Mouse (Mus musculus): Measurements from ENCODE around the gene Dnm2. TPM values are rescaled to one million over a fixed set of nuclear protein-coding genes. Genes with fewer than 3 reads are reported as not detected.
"Not testable (repeated sequence)": the region's sequence is repeated elsewhere in the genome, so short reads cannot be mapped to it uniquely, and the experiment has no call there.

Dnm2 gene
- polyA plus RNA-seq, 1 experiment from 2014 or later = 60.6 TPM

- H3K4me1 ChIP-seq (ENCODE audit: control insufficient read depth, insufficient read depth, low read length) = no peaks in the 10 kb centered on the region
- H3K36me3 ChIP-seq (ENCODE audit: control insufficient read depth, insufficient read depth, low read length) = no peaks in the 10 kb centered on the region
- no peak overlapping the region for H3K4me3 ChIP-seq (ENCODE audit: low read depth, low read length)
- H3K4me2 ChIP-seq = no peak overlapping the region
- H3K27ac ChIP-seq (ENCODE audit: low read depth, low read length) = no peak overlapping the region
- DNase-seq (ENCODE audit: low spot score, missing footprints) (no peak), ATAC-seq (ENCODE audit: low FRiP score) (no peak)
- no peak overlapping the region for H3K9ac ChIP-seq (ENCODE audit: low read length)
- WGBS = 81% methylated on average over 10 of the region's 10 CpGs
- H3K27me3 ChIP-seq (ENCODE audit: control insufficient read depth, insufficient read depth, low read length) = no peaks in the 10 kb centered on the region
- no peaks in the 10 kb centered on the region for H3K9me3 ChIP-seq (ENCODE audit: control insufficient read depth, low read length)
These were observed 32.4 kb downstream of the Dnm2 start for GRCm38 (mm10) chr9:21456930-21457634.

- H3K4me2 ChIP-seq = no peak overlapping the region
- WGBS = 92% methylated on average over 3 of the region's 3 CpGs
- H3K9ac ChIP-seq (ENCODE audit: low read length) = no peak overlapping the region
- no peak overlapping the region for H3K4me3 ChIP-seq (ENCODE audit: low read depth, low read length)
- H3K4me1 ChIP-seq (ENCODE audit: control insufficient read depth, insufficient read depth, low read length) = no peaks in the 10 kb centered on the region
- no peaks in the 10 kb centered on the region for H3K27me3 ChIP-seq (ENCODE audit: control insufficient read depth, insufficient read depth, low read length)
- no peak overlapping the region for H3K27ac ChIP-seq (ENCODE audit: low read depth, low read length)
- DNase-seq (ENCODE audit: low spot score, missing footprints) = no peak
- H3K36me3 ChIP-seq (ENCODE audit: control insufficient read depth, insufficient read depth, low read length) = no peaks in the 10 kb centered on the region
- no peak for ATAC-seq (ENCODE audit: low FRiP score)
- no peaks in the 10 kb centered on the region for H3K9me3 ChIP-seq (ENCODE audit: control insufficient read depth, low read length)
These were observed 34.1 kb downstream of the Dnm2 start for GRCm38 (mm10) chr9:21458821-21459220.

GRCm38 (mm10) chr9:21460400-21460940 lies 35.8 kb downstream of the Dnm2 start:
- ATAC-seq (ENCODE audit: low FRiP score) (no peak), DNase-seq (ENCODE audit: low spot score, missing footprints) (no peak)
- Histone ChIP-seq H3K4me2 (no peak overlapping the region), H3K4me1 (ENCODE audit: control insufficient read depth, insufficient read depth, low read length) (no peaks in the 10 kb centered on the region), H3K27ac (ENCODE audit: low read depth, low read length) (no peak overlapping the region), H3K9me3 (ENCODE audit: control insufficient read depth, low read length) (no peaks in the 10 kb centered on the region), H3K36me3 (ENCODE audit: control insufficient read depth, insufficient read depth, low read length) (no peaks in the 10 kb centered on the region), H3K4me3 (ENCODE audit: low read depth, low read length) (no peak overlapping the region), H3K9ac (ENCODE audit: low read length) (no peak overlapping the region), H3K27me3 (ENCODE audit: control insufficient read depth, insufficient read depth, low read length) (no peaks in the 10 kb centered on the region)
- 93% methylated on average over 3 of the region's 3 CpGs for WGBS

GRCm38 (mm10) chr9:21463138-21463590 lies 38.5 kb downstream of the Dnm2 start:
- Histone ChIP-seq H3K27me3 (ENCODE audit: control insufficient read depth, insufficient read depth, low read length) (no peaks in the 10 kb centered on the region), H3K9ac (ENCODE audit: low read length) (no peak overlapping the region), H3K9me3 (ENCODE audit: control insufficient read depth, low read length) (no peaks in the 10 kb centered on the region), H3K4me3 (ENCODE audit: low read depth, low read length) (no peak overlapping the region), H3K36me3 (ENCODE audit: control insufficient read depth, insufficient read depth, low read length) (0 out of 2 replicates have a peak, but pooled peaks cover 5% of the 10 kb centered on the region), H3K27ac (ENCODE audit: low read depth, low read length) (no peak overlapping the region), H3K4me2 (no peak overlapping the region), H3K4me1 (ENCODE audit: control insufficient read depth, insufficient read depth, low read length) (no peaks in the 10 kb centered on the region)
- WGBS = 73% methylated on average over 5 of the region's 5 CpGs
- ATAC-seq (ENCODE audit: low FRiP score) (no peak), DNase-seq (ENCODE audit: low spot score, missing footprints) (no peak)

- no peak overlapping the region for H3K9ac ChIP-seq (ENCODE audit: low read length)
- H3K9me3 ChIP-seq (ENCODE audit: control insufficient read depth, low read length) = no peaks in the 10 kb centered on the region
- H3K4me2 ChIP-seq = no peak overlapping the region
- no peak overlapping the region for H3K4me3 ChIP-seq (ENCODE audit: low read depth, low read length)
- H3K36me3 ChIP-seq (ENCODE audit: control insufficient read depth, insufficient read depth, low read length) = 0 out of 2 replicates have a peak, but pooled peaks cover 5% of the 10 kb centered on the region
- H3K4me1 ChIP-seq (ENCODE audit: control insufficient read depth, insufficient read depth, low read length) = no peaks in the 10 kb centered on the region
- ATAC-seq (ENCODE audit: low FRiP score) (no peak), DNase-seq (ENCODE audit: low spot score, missing footprints) (no peak)
- 86% methylated on average over 3 of the region's 3 CpGs for WGBS
- H3K27me3 ChIP-seq (ENCODE audit: control insufficient read depth, insufficient read depth, low read length) = no peaks in the 10 kb centered on the region
- no peak overlapping the region for H3K27ac ChIP-seq (ENCODE audit: low read depth, low read length)
These were observed 39.3 kb downstream of the Dnm2 start for GRCm38 (mm10) chr9:21463766-21464564.

GRCm38 (mm10) chr9:21464565-21464928 lies 39.8 kb downstream of the Dnm2 start:
- not testable (repeated sequence) for H3K27ac ChIP-seq (ENCODE audit: low read depth, low read length); H3K9me3 ChIP-seq (ENCODE audit: control insufficient read depth, low read length); H3K9ac ChIP-seq (ENCODE audit: low read length); H3K27me3 ChIP-seq (ENCODE audit: control insufficient read depth, insufficient read depth, low read length); ATAC-seq (ENCODE audit: low FRiP score); H3K4me1 ChIP-seq (ENCODE audit: control insufficient read depth, insufficient read depth, low read length); H3K4me2 ChIP-seq; H3K36me3 ChIP-seq (ENCODE audit: control insufficient read depth, insufficient read depth, low read length); H3K4me3 ChIP-seq (ENCODE audit: low read depth, low read length); DNase-seq (ENCODE audit: low spot score, missing footprints)
- 90% methylated on average over 7 of the region's 7 CpGs for WGBS

GRCm38 (mm10) chr9:21469032-21470024 lies 44.6 kb downstream of the Dnm2 start:
- H3K9me3 ChIP-seq (ENCODE audit: control insufficient read depth, low read length) = no peaks in the 10 kb centered on the region
- ATAC-seq (ENCODE audit: low FRiP score) (no peak), DNase-seq (ENCODE audit: low spot score, missing footprints) (peak; percentile 87)
- no peaks in the 10 kb centered on the region for H3K4me1 ChIP-seq (ENCODE audit: control insufficient read depth, insufficient read depth, low read length)
- no peak overlapping the region for H3K27ac ChIP-seq (ENCODE audit: low read depth, low read length)
- H3K27me3 ChIP-seq (ENCODE audit: control insufficient read depth, insufficient read depth, low read length) = no peaks in the 10 kb centered on the region
- H3K4me2 ChIP-seq = no peak overlapping the region
- H3K36me3 ChIP-seq (ENCODE audit: control insufficient read depth, insufficient read depth, low read length) = peaks cover 10% of the 10 kb centered on the region
- H3K9ac ChIP-seq (ENCODE audit: low read length) = no peak overlapping the region
- 86% methylated on average over 19 of the region's 20 CpGs for WGBS
- H3K4me3 ChIP-seq (ENCODE audit: low read depth, low read length) = no peak overlapping the region

- 93% methylated on average over 4 of the region's 4 CpGs for WGBS
- Histone ChIP-seq H3K36me3 (ENCODE audit: control insufficient read depth, insufficient read depth, low read length) (peaks cover 20% of the 10 kb centered on the region), H3K4me3 (ENCODE audit: low read depth, low read length) (no peak overlapping the region), H3K27ac (ENCODE audit: low read depth, low read length) (no peak overlapping the region), H3K9me3 (ENCODE audit: control insufficient read depth, low read length) (0 out of 2 replicates have a peak, but pooled peaks cover 3% of the 10 kb centered on the region), H3K4me2 (no peak overlapping the region), H3K27me3 (ENCODE audit: control insufficient read depth, insufficient read depth, low read length) (no peaks in the 10 kb centered on the region), H3K4me1 (ENCODE audit: control insufficient read depth, insufficient read depth, low read length) (no peaks in the 10 kb centered on the region), H3K9ac (ENCODE audit: low read length) (no peak overlapping the region)
- DNase-seq (ENCODE audit: low spot score, missing footprints) (no peak), ATAC-seq (ENCODE audit: low FRiP score) (no peak)
These were observed 48.2 kb downstream of the Dnm2 start for GRCm38 (mm10) chr9:21472913-21473312.
